Comparison of ENCODE assay signal across 8 mouse cellular contexts in the genomic region with DNA sequence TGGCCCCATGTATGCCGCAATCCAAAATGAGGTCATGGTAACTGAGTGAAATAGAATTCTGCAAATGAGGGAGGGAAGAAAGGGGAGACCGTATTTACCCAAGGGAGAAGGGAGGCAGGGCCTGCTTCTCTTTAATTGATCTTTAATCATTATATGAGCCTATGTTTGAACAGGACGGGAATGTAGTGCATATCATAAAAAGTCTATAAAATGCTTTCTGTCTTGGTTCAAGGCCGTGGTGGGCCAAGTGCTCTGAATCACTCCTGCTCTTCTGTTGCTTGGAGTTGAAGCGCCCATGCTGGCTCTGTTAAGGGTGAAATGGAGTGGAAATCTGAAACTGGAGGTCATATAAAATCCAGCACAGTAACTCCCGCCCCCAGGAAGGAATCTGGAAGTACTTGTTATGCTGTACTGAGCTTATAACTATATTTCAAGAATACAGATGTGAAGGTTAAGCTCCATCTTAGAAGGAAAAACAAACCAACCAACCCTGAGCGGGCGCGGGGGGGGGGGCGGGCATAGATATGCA. TPM values are rescaled to one million over a fixed set of nuclear protein-coding genes. Genes with fewer than 3 reads are reported as not detected.
DNase-seq lines count a peak whose midpoint lies in the region; ATAC-seq and TF ChIP-seq lines count a peak whose summit lies in the region.

No protein-coding gene starts in this region.

- intact Hi-C loops in gastrocnemius, postnatal 14 days (cut with DNase I; ENCODE audit: low total_unique reads) = no loop called here

- H3K36me3 ChIP-seq in lung, postnatal 0 days (ENCODE audit: insufficient read depth, low read length) = no peaks in the 10 kb centered on the region
- no peaks in the 10 kb centered on the region for H3K36me3 ChIP-seq in hindbrain, embryonic 14.5 days (replicated peaks; ENCODE audit: control insufficient read depth, insufficient read depth)
- H3K36me3 ChIP-seq in liver, embryonic 15.5 days (replicated peaks) = no peaks in the 10 kb centered on the region
- no peaks in the 10 kb centered on the region for H3K36me3 ChIP-seq in stomach, postnatal 0 days (ENCODE audit: control insufficient read depth, insufficient read depth, low read length)

- no peaks in the 10 kb centered on the region for H3K27me3 ChIP-seq in lung, postnatal 0 days (replicated peaks; ENCODE audit: insufficient read depth, low read length)
- H3K27me3 ChIP-seq in hindbrain, embryonic 14.5 days (ENCODE audit: control insufficient read depth, insufficient read depth, low read length) = no peaks in the 10 kb centered on the region
- peaks cover 52% of the 10 kb centered on the region for H3K27me3 ChIP-seq in liver, embryonic 15.5 days
- H3K27me3 ChIP-seq in stomach, postnatal 0 days (ENCODE audit: control insufficient read depth, insufficient read depth, low read length) = no peaks in the 10 kb centered on the region

- H3K9ac ChIP-seq in lung, postnatal 0 days (replicated peaks; ENCODE audit: low read depth) = no peak overlapping the region
- H3K9ac ChIP-seq in hindbrain, embryonic 14.5 days = peak overlapping the region; percentile 92
- H3K9ac ChIP-seq in liver, embryonic 15.5 days = no peak overlapping the region
- no peak overlapping the region for H3K9ac ChIP-seq in stomach, postnatal 0 days (ENCODE audit: low read length)

- peak overlapping the region; percentile 64; the same call in 1 of the 2 replicates for H3K4me3 ChIP-seq in lung, postnatal 0 days (ENCODE audit: low read depth, low read length)
- peak overlapping the region; percentile 85 for H3K4me3 ChIP-seq in hindbrain, embryonic 14.5 days (replicated peaks; ENCODE audit: low read length)
- no peak overlapping the region for H3K4me3 ChIP-seq in liver, embryonic 15.5 days (replicated peaks)
- H3K4me3 ChIP-seq in stomach, postnatal 0 days (ENCODE audit: low read depth, low read length) = peak overlapping the region; percentile 74

- no peak for TF ChIP-seq EP300 in lung, postnatal 0 days (IDR thresholded peaks at IDR 0.05)
- no peak for TF ChIP-seq EP300 in stomach, postnatal 0 days (optimal IDR thresholded peaks at IDR 0.05)

- 0 out of 2 replicates have a peak, but pooled peaks cover 5% of the 10 kb centered on the region for H3K4me1 ChIP-seq in lung, postnatal 0 days (ENCODE audit: insufficient read depth, low read depth, low read length)
- peaks cover 39% of the 10 kb centered on the region for H3K4me1 ChIP-seq in hindbrain, embryonic 14.5 days (replicated peaks; ENCODE audit: control insufficient read depth, insufficient read depth, low read length)
- H3K4me1 ChIP-seq in liver, embryonic 15.5 days (replicated peaks) = peaks cover 29% of the 10 kb centered on the region
- peaks cover 2% of the 10 kb centered on the region; the same call in 1 of the 2 replicates for H3K4me1 ChIP-seq in stomach, postnatal 0 days (replicated peaks; ENCODE audit: control insufficient read depth, insufficient read depth)

- peak; percentile 30 for DNase-seq in lung, postnatal 0 days (ENCODE audit: low spot score)
- no peak for DNase-seq in lung, postnatal 36 days
- DNase-seq in hindbrain, embryonic 14.5 days (ENCODE audit: low spot score) = no peak
- DNase-seq in stomach, postnatal 0 days (ENCODE audit: low spot score) = no peak
- DNase-seq in spleen, postnatal 4 days (ENCODE audit: low spot score in 2 of 2) = no peak
- no peak for DNase-seq in gastrocnemius, postnatal 14 days
- DNase-seq in T-cell, adult 2 months (ENCODE audit: low spot score) = no peak

- no peak for TF ChIP-seq CTCF in lung, postnatal 0 days (IDR thresholded peaks at IDR 0.05)
- no peak for TF ChIP-seq CTCF in stomach, postnatal 0 days (IDR thresholded peaks at IDR 0.05; ENCODE audit: low read depth)

- no peaks in the 10 kb centered on the region for H3K9me3 ChIP-seq in lung, postnatal 0 days (ENCODE audit: low read length)
- no peaks in the 10 kb centered on the region for H3K9me3 ChIP-seq in hindbrain, embryonic 14.5 days (ENCODE audit: control insufficient read depth, low read length)
- H3K9me3 ChIP-seq in liver, embryonic 15.5 days (replicated peaks) = no peaks in the 10 kb centered on the region
- no peaks in the 10 kb centered on the region for H3K9me3 ChIP-seq in stomach, postnatal 0 days (ENCODE audit: control insufficient read depth, low read length)

- no peak for ATAC-seq in lung, postnatal 0 days
- ATAC-seq in hindbrain, embryonic 14.5 days (ENCODE audit: low FRiP score) = no peak
- no peak for ATAC-seq in liver, embryonic 15.5 days (ENCODE audit: insufficient read depth)
- no peak for ATAC-seq in stomach, postnatal 0 days (ENCODE audit: low FRiP score, low TSS enrichment)

- no peak overlapping the region for H3K27ac ChIP-seq in lung, postnatal 0 days (ENCODE audit: low read length)
- no peak overlapping the region for H3K27ac ChIP-seq in hindbrain, embryonic 14.5 days
- no peak overlapping the region for H3K27ac ChIP-seq in liver, embryonic 15.5 days (replicated peaks)
- no peak overlapping the region; the same call in 1 of the 2 replicates for H3K27ac ChIP-seq in stomach, postnatal 0 days (replicated peaks)

- WGBS in lung, postnatal 0 days = 39% methylated on average over 10 of the region's 10 CpGs
- WGBS in hindbrain, embryonic 14.5 days = 28% methylated on average over 10 of the region's 10 CpGs
- WGBS in liver, embryonic 15.5 days (ENCODE audit: insufficient replicate concordance) = 47% methylated on average over 10 of the region's 10 CpGs
- WGBS in stomach, postnatal 0 days = 36% methylated on average over 10 of the region's 10 CpGs

- H3K4me2 ChIP-seq in lung, postnatal 0 days (replicated peaks; ENCODE audit: low read depth, low read length) = peak overlapping the region; percentile 99
- peak overlapping the region; percentile 92 for H3K4me2 ChIP-seq in hindbrain, embryonic 14.5 days (replicated peaks)
- peak overlapping the region; percentile 82; the same call in 1 of the 2 replicates for H3K4me2 ChIP-seq in liver, embryonic 15.5 days
- peak overlapping the region; percentile 98 for H3K4me2 ChIP-seq in stomach, postnatal 0 days (replicated peaks; ENCODE audit: low read depth)

RNA-seq across cellular contexts. Expression of a gene that starts 48.6 kb away (rescaled TPM):
- polyA plus RNA-seq in lung, postnatal 0 days (2015; fragmentation: Nextera tagmentation; extraction: Ambion mirVana) = 18.7 and 20.0 TPM in 2 replicates
- 136 and 151 TPM in 2 replicates for polyA plus RNA-seq in hindbrain, embryonic 14.5 days (2014; fragmentation: Nextera tagmentation; extraction: Ambion mirVana)
- 4.8 and 5.6 TPM in 2 replicates for polyA plus RNA-seq in liver, embryonic 15.5 days (2015; fragmentation: Nextera tagmentation; extraction: Ambion mirVana)
- 30.0 and 30.7 TPM in 2 replicates for polyA plus RNA-seq in stomach, postnatal 0 days (2015; fragmentation: Nextera tagmentation; extraction: Ambion mirVana)
- total RNA-seq in gastrocnemius, postnatal 14 days (2021) = 1 to 10 TPM; 4.9 to 5.4 TPM
